Mouse (Mus musculus) hindbrain, embryonic 15.5 days (tissue): Measurements from ENCODE around the gene Krtap3-3. TPM values are rescaled to one million over a fixed set of nuclear protein-coding genes. Genes with fewer than 3 reads are reported as not detected.

Experiments
- ATAC-seq: fragments of 200-750 bp; cut with Nextera tagmentation; 2 replicates; pipeline ENCODE4 v1.8.0; 2017; ENCODE audit warnings: low read depth, moderate number of reproducible peaks, moderate TSS enrichment; ENCODE audit not compliant: low FRiP score
- H3K27ac ChIP-seq: fragments of 300-500 bp; sonication (generic); replicated peaks from 2 replicates; pipeline ENCODE4 v1.5.1; 2015; ENCODE audit warnings: mild to moderate bottlenecking, inconsistent platforms
- H3K27me3 ChIP-seq: fragments of 300-500 bp; sonication (generic); 2 replicates; pipeline ENCODE4 v1.6.1; 2015; ENCODE audit warnings: control low read depth, inconsistent platforms
- H3K36me3 ChIP-seq: fragments of 300-500 bp; sonication (generic); 2 replicates; pipeline ENCODE4 v1.6.1; 2015; ENCODE audit warnings: control low read depth, inconsistent platforms
- H3K4me1 ChIP-seq: fragments of 300-500 bp; sonication (generic); replicated peaks from 2 replicates; pipeline ENCODE4 v1.6.1; 2015; ENCODE audit warnings: control low read depth, inconsistent platforms
- H3K4me2 ChIP-seq: fragments of 300-500 bp; sonication (generic); 2 replicates; pipeline ENCODE4 v1.6.1; 2015; ENCODE audit warnings: moderate library complexity, mild to moderate bottlenecking, inconsistent platforms
- H3K4me3 ChIP-seq: fragments of 300-500 bp; sonication (generic); 2 replicates; pipeline ENCODE4 v1.5.1; 2015; ENCODE audit warnings: mild to moderate bottlenecking, inconsistent platforms
- H3K9ac ChIP-seq: fragments of 300-500 bp; sonication (generic); 2 replicates; pipeline ENCODE4 v1.6.1; 2015; ENCODE audit warnings: inconsistent platforms
- H3K9me3 ChIP-seq: fragments of 300-500 bp; sonication (generic); 2 replicates; pipeline ENCODE4 v1.6.1; 2016; ENCODE audit warnings: control low read depth, inconsistent platforms
- WGBS: fragments of 180-500 bp; shearing (Covaris S2); methylation state at CpG from one replicate; pipeline ENCODE4 v1.1.7; 2015; 5-methylcytosine and 5-hydroxymethylcytosine counted together
- polyA plus RNA-seq: library from polyadenylated mRNA; unstranded; fragments of >200 nt; fragmentation: Nextera tagmentation; extraction: Ambion mirVana; gene quantifications from 2 replicates; pipeline ENCODE4 v1.2.1, GENCODE M21; 2015

Gene Krtap3-3
- polyA plus RNA-seq, 1 experiment from 2014 or later, result not detected

- ATAC-seq, result no peak
Observed at GRCm38 (mm10) chr11:99557976-99558745, 7.5 kb upstream of the Krtap3-3 start.

GRCm38 (mm10) chr11:99556753-99557152 lies 6.1 kb upstream of the Krtap3-3 start, which contains the start of gene Krtap3-2:
TSS of gene Krtap3-2 (minus strand) at chr11:99556853.
- no peaks in the 10 kb centered on the region for H3K36me3 ChIP-seq
- ATAC-seq, result no peak
- H3K4me3 ChIP-seq, result no peak within 1 kb of the TSS
- no peaks in the 10 kb centered on the region for H3K9me3 ChIP-seq
- H3K4me2 ChIP-seq, result no peak within 1 kb of the TSS
- H3K27ac ChIP-seq, result no peak within 1 kb of the TSS
- no peaks in the 10 kb centered on the region for H3K4me1 ChIP-seq
- WGBS, result 91% methylated on average over 2 of the region's 2 CpGs
- H3K9ac ChIP-seq, result no peak within 1 kb of the TSS
- no peaks in the 10 kb centered on the region for H3K27me3 ChIP-seq

More at GRCm38 (mm10) chr11:99557976-99558745, 7.5 kb upstream of the Krtap3-3 start:
- no peaks in the 10 kb centered on the region for H3K27me3 ChIP-seq
- H3K9me3 ChIP-seq, result no peaks in the 10 kb centered on the region
- H3K9ac ChIP-seq, result no peak overlapping the region
- H3K27ac ChIP-seq, result no peak overlapping the region
- H3K4me3 ChIP-seq, result no peak overlapping the region
- no peak overlapping the region for H3K4me2 ChIP-seq
- 78% methylated on average over 3 of the region's 3 CpGs for WGBS
- H3K36me3 ChIP-seq, result no peaks in the 10 kb centered on the region
- H3K4me1 ChIP-seq, result no peaks in the 10 kb centered on the region

GRCm38 (mm10) chr11:99556195-99556594 lies 5.5 kb upstream of the Krtap3-3 start:
- no peak for ATAC-seq
- Histone ChIP-seq H3K27ac (no peak overlapping the region), H3K36me3 (no peaks in the 10 kb centered on the region), H3K4me3 (no peak overlapping the region), H3K9me3 (no peaks in the 10 kb centered on the region), H3K4me2 (no peak overlapping the region), H3K27me3 (no peaks in the 10 kb centered on the region), H3K9ac (no peak overlapping the region), H3K4me1 (no peaks in the 10 kb centered on the region)
- 95% methylated on average over 2 of the region's 2 CpGs for WGBS

GRCm38 (mm10) chr11:99547892-99548291 lies 2.8 kb downstream of the Krtap3-3 start:
- Histone ChIP-seq H3K27ac (no peak overlapping the region), H3K27me3 (no peaks in the 10 kb centered on the region), H3K4me1 (no peaks in the 10 kb centered on the region), H3K4me3 (no peak overlapping the region), H3K36me3 (no peaks in the 10 kb centered on the region), H3K9ac (no peak overlapping the region), H3K4me2 (no peak overlapping the region), H3K9me3 (no peaks in the 10 kb centered on the region; the same call in 1 of the 2 replicates)
- ATAC-seq, result no peak

- Histone ChIP-seq H3K36me3 (no peaks in the 10 kb centered on the region), H3K4me1 (0 out of 2 replicates have a peak, but pooled peaks cover 8% of the 10 kb centered on the region), H3K4me3 (no peak overlapping the region), H3K27me3 (no peaks in the 10 kb centered on the region), H3K4me2 (peak overlapping the region; percentile 30), H3K9ac (no peak overlapping the region), H3K9me3 (no peaks in the 10 kb centered on the region; the same call in 1 of the 2 replicates), H3K27ac (0 out of 2 replicates have a peak overlapping the region, but pooled peaks have one; percentile 53)
- WGBS, result 47% methylated on average over 9 of the region's 9 CpGs
- peak; percentile 72; the same call in 1 of the 2 replicates for ATAC-seq
Observed at GRCm38 (mm10) chr11:99539721-99540120, 10.9 kb downstream of the Krtap3-3 start.

- H3K4me3 ChIP-seq, result no peak within 1 kb of the TSS
- H3K36me3 ChIP-seq, result no peaks in the 10 kb centered on the region
- no peaks in the 10 kb centered on the region for H3K4me1 ChIP-seq
- H3K4me2 ChIP-seq, result no peak within 1 kb of the TSS
- no peak within 1 kb of the TSS for H3K27ac ChIP-seq
- no peaks in the 10 kb centered on the region for H3K9me3 ChIP-seq
- 89% methylated on average over 13 of the region's 13 CpGs for WGBS
- no peaks in the 10 kb centered on the region for H3K27me3 ChIP-seq
- ATAC-seq, result no peak
- H3K9ac ChIP-seq, result no peak within 1 kb of the TSS
Observed at GRCm38 (mm10) chr11:99521288-99521860, 29.3 kb downstream of the Krtap3-3 start, which contains the start of gene Krt39. TSS of gene Krt39 (minus strand) at chr11:99521338.

GRCm38 (mm10) chr11:99514098-99514497 lies 36.6 kb downstream of the Krtap3-3 start:
- no peak overlapping the region for H3K4me3 ChIP-seq
- no peaks in the 10 kb centered on the region for H3K9me3 ChIP-seq
- no peaks in the 10 kb centered on the region for H3K4me1 ChIP-seq
- no peak overlapping the region for H3K27ac ChIP-seq
- ATAC-seq, result no peak
- no peaks in the 10 kb centered on the region for H3K36me3 ChIP-seq
- no peaks in the 10 kb centered on the region for H3K27me3 ChIP-seq
- H3K4me2 ChIP-seq, result no peak overlapping the region
- 89% methylated on average over 8 of the region's 8 CpGs for WGBS
- no peak overlapping the region for H3K9ac ChIP-seq

Other genes with a start within 250 kb of the Krtap3-3 start
- gene Krt25, start 227.9 kb downstream of the Krtap3-3 start, polyA plus RNA-seq, result 0.81 and 0.96 TPM in 2 replicates
- 0.25 and 0.26 TPM in 2 replicates for gene Krt26, start 212.9 kb downstream of the Krtap3-3 start, polyA plus RNA-seq
- 0.16 TPM in 1 of 2 replicates, not detected in the other for gene Krt27, start 199.8 kb downstream of the Krtap3-3 start, polyA plus RNA-seq
- gene Krt28, start 176.0 kb downstream of the Krtap3-3 start, polyA plus RNA-seq, result 0.54 and 0.65 TPM in 2 replicates
- 29.6 and 30.6 TPM in 2 replicates for gene Krt10, start 161.5 kb downstream of the Krtap3-3 start, polyA plus RNA-seq
- 0.30 TPM in 1 of 2 replicates, not detected in the other for gene Krt12, start 128.6 kb downstream of the Krtap3-3 start, polyA plus RNA-seq
- gene Krt20, start 112.7 kb downstream of the Krtap3-3 start, polyA plus RNA-seq, result 0.14 and 0.24 TPM in 2 replicates
- 0.20 and 0.31 TPM in 2 replicates for gene Krt23, start 57.7 kb downstream of the Krtap3-3 start, polyA plus RNA-seq
- not detected in 2 replicates for gene Krt39, start 29.5 kb downstream of the Krtap3-3 start, polyA plus RNA-seq
- gene Krt40, start 7.7 kb downstream of the Krtap3-3 start, polyA plus RNA-seq, result not detected in 2 replicates
- not detected in 2 replicates for gene Krtap3-2, start 6.0 kb upstream of the Krtap3-3 start, polyA plus RNA-seq
- not detected in 2 replicates for gene Gm11939, start 8.6 kb upstream of the Krtap3-3 start, polyA plus RNA-seq
- not detected in 2 replicates for gene Krtap3-1, start 15.8 kb upstream of the Krtap3-3 start, polyA plus RNA-seq
- not detected in 2 replicates for gene Krtap1-5, start 30.2 kb upstream of the Krtap3-3 start, polyA plus RNA-seq
- gene Krtap1-4, start 32.8 kb upstream of the Krtap3-3 start, polyA plus RNA-seq, result not detected in 2 replicates
- not detected in 2 replicates for gene Krtap1-3, start 40.5 kb upstream of the Krtap3-3 start, polyA plus RNA-seq
- gene Krtap9-3, start 47.2 kb upstream of the Krtap3-3 start, polyA plus RNA-seq, result not detected in 2 replicates
- not detected in 2 replicates for gene Gm11938, start 52.4 kb upstream of the Krtap3-3 start, polyA plus RNA-seq
- not detected in 2 replicates for gene Gm11937, start 59.3 kb upstream of the Krtap3-3 start, polyA plus RNA-seq
- gene Krtap2-4, start 64.0 kb upstream of the Krtap3-3 start, polyA plus RNA-seq, result not detected in 2 replicates
- not detected in 2 replicates for gene Gm11562, start 69.6 kb upstream of the Krtap3-3 start, polyA plus RNA-seq
- not detected in 2 replicates for gene Krtap4-1, start 77.4 kb upstream of the Krtap3-3 start, polyA plus RNA-seq
- gene Krtap4-2, start 84.2 kb upstream of the Krtap3-3 start, polyA plus RNA-seq, result not detected in 2 replicates
- gene Krtap4-7, start 93.2 kb upstream of the Krtap3-3 start, polyA plus RNA-seq, result not detected in 2 replicates
- gene Gm11555, start 99.4 kb upstream of the Krtap3-3 start, polyA plus RNA-seq, result not detected in 2 replicates
- gene Gm11563, start 108.1 kb upstream of the Krtap3-3 start, polyA plus RNA-seq, result not detected in 2 replicates
- not detected in 2 replicates for gene Krtap4-6, start 115.1 kb upstream of the Krtap3-3 start, polyA plus RNA-seq
- not detected in 2 replicates for gene Gm14190, start 139.9 kb upstream of the Krtap3-3 start, polyA plus RNA-seq
- gene Gm14180, start 183.4 kb upstream of the Krtap3-3 start, polyA plus RNA-seq, result not detected in 2 replicates
- not detected in 2 replicates for gene Gm11595, start 222.0 kb upstream of the Krtap3-3 start, polyA plus RNA-seq
- not detected in 2 replicates for gene Krtap4-8, start 229.8 kb upstream of the Krtap3-3 start, polyA plus RNA-seq
- gene Krtap4-9, start 234.3 kb upstream of the Krtap3-3 start, polyA plus RNA-seq, result not detected in 2 replicates
- gene Gm11596, start 242.6 kb upstream of the Krtap3-3 start, polyA plus RNA-seq, result not detected in 2 replicates
- not detected in 2 replicates for gene Gm11569, start 248.1 kb upstream of the Krtap3-3 start, polyA plus RNA-seq